Mouse (Mus musculus) cortical plate, adult 2 months (tissue): ENCODE measurements at regions not wholly inside any gene's neighbourhood (a gene's known extent, or its start where the extent isn't known, plus 50 kb on each side); places are given as distances from the start of the nearest gene placed in this dataset.

Source experiments
- CTCF ChIP-seq: fragments of 200-500 bp; IDR thresholded peaks from 2 replicates; pipeline ENCODE4 v1.5.1; 2011; ENCODE audit warnings: mild to moderate bottlenecking, control low read depth, low read length; ENCODE audit not compliant: insufficient read depth; ENCODE audit errors: extremely low read depth
- POLR2A ChIP-seq: fragments of 200-500 bp; IDR thresholded peaks from 2 replicates; pipeline ENCODE4 v1.6.1; 2011; ENCODE audit warnings: mild to moderate bottlenecking, low read length, control low read depth; ENCODE audit not compliant: insufficient read depth; ENCODE audit errors: extremely low read depth

DNA sequence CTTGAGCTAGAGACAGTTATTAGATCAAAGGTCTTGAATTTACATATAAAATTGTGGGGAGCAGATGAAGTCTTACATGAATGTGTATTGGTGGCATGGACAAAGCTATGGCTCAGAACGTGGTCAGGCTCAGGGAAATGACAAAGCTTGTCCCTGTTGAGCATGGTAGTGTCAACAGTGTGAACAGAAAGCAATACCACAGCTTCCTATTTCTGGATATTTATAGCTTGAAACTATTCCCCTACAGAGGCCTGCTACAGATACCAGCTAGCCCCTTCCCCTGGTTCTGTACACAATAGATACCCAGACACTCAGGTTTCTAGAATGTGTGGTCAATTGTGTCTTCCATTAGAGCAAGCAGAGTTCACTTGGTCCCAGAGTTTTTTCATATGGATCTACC is 236.8 kb upstream of the Rarb start:
- TF ChIP-seq CTCF (no peak), POLR2A (no peak)
